Mouse (Mus musculus): ENCODE measurements around the gene Anks4b.

- no peak for TF ChIP-seq POLR2A (IDR thresholded peaks at IDR 0.05; ENCODE audit: borderline replicate concordance, low read depth, low read length)
- TF ChIP-seq CTCF (IDR thresholded peaks at IDR 0.05; ENCODE audit: low read depth, low read length): no peak
Observed at GRCm38 (mm10) chr7:120201771-120202170, 28.1 kb downstream of the Anks4b start, which contains the start of gene Crym.
